Mouse (Mus musculus) embryo, embryonic 10 days (tissue): ENCODE measurements around the gene C1qtnf7.

Experiments
- DNase-seq: peaks from one replicate; pipeline ENCODE4 v3.0.0-alpha.2; 2015; ENCODE audit warnings: low spot score

Gene C1qtnf7

DNA sequence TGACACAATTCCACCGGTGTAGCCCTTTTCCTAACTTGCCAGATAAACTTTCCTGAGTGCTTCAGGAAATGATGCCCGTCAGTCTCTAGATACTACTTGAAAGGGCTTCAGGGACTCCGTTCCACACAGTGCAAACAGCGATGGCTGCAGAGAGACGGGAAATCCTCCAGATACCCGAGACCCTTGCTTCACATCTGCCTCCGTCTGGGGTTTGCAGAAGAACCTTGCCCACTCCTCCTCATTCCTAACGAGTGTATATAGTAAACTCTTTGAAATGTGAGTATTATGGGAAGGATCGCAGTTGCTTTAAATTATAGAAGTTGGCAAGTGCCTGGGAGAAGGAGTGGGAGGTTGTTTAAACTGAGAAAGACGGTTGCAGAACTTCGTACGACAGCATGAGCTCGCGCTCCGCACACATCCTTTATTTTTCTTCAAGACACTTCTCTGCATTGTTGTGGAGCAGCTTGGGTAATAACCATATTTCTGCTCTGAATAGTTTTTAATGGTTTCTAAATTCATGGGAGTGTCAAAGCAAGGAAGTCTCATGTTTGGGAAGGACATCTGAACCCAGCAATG lies at the start of gene C1qtnf7:
C1qtnf7 (plus strand) TSS at position 138 of the 576 bp plus-strand sequence.
- DNase-seq = peak; percentile 57

DNA sequence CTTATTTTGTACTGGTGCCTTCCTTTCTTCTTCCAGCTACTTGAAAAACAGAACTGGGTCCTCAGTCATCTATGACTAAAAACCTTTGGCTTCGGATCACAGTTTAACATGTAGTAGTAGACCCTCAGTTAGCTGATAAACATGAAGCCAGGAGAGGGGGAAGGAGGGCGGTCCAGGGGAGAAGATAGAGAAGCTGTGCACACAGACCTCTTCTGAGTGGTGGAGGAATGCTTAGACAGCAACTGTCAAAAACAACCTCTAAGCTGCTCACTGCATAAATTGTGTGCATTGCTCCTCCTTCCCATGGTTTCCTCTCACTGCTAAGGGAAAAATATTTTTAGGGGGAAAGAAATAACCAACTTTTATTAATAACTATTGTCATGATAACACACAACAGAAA lies 48.6 kb upstream of the C1qtnf7 start:
- no peak for DNase-seq

DNA sequence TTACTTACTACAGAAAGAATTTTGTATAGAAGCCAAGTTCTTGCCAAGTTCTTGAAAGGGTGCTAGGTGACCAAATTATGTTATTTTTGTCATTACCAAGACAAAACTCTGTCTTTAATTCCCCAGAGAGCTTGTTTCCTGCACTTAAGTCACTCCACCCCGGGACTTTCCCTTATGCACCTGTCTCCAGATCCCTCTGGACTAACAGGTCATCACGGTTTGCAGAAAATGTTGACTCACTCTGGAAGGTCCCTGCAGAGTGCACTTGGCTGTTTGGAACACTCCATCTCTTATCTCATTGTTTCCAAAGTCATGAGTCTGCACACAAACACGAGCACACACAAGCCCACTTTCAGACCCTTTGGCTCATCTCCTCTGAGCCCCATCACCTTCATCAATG lies 48.1 kb upstream of the C1qtnf7 start:
- DNase-seq = no peak

DNA sequence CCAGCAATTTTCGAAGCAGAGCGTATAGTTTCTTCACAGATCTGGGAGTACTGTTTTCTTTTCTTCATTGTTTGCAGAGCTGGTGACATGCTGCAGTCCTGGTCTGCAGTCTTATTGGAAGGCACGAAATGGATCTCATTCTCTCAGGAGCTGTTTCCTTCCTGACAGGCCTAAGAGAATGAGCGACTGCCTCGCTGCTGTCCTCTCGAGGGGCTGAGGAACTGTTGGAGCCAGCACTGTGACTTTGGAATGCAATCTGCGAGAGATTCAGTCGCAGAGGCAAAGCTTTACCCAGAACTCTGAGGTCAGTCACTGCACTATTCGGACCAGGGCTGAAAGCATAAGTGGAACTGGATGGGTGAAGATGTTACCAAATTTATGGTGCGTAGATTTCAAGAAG lies 46.4 kb upstream of the C1qtnf7 start:
- DNase-seq = peak; percentile 8

DNA sequence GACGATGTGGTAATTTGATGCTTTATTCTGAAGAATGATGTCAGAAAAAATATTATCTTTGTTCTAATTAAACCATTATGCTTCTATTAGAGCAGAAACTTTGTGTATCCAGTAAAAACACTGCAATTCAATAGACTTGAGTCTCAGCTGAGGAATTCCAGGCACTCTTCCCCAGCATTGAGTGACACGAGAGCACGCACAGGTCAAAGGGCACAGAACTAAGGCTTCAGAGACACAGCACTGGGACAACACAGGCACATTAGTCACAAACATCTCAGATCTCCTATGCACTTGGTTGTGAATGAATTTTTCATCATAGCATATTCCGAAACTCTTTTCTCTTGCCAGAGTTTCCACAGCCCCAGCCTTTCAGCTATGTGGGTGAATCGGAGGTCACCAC lies 37.4 kb upstream of the C1qtnf7 start:
- peak; percentile 74 for DNase-seq

DNA sequence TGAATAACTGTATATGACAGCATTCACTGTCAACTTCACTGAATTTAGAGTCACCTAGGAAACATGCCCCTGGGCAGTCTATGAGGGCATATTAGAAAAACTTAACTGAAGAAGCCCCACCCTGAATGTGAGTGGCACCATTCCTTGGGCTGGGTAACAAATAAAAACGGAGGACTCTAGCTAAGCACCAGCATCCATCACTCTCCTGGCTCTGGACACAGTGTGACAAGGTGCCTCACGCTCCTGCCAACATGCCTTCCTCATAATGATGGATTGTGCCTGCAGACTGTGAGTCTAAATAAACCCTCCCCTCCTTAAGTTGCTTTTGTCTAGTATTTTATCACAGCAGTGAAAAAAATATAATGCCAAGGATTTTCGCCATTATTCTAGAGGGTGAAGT lies 35.3 kb upstream of the C1qtnf7 start:
- no peak for DNase-seq

DNA sequence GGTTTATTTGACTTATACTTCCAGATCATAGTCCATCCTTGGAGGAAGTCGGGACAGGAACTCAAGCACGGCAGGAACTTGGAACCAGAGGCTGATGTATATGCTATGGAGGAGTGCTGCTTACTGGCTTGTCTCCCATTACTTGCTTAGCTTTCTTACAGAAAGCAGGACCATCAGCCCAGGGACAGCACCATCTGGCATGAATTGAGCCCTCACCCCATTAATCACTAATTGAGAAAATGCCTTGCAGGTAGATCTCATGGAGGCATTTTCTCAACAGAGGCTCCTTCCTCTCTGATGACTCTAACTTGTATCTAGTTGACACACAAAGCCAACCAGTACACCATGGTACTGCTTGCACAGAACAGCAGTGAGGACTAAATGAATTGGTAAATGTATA lies 34.6 kb upstream of the C1qtnf7 start:
- peak; percentile 54 for DNase-seq

DNA sequence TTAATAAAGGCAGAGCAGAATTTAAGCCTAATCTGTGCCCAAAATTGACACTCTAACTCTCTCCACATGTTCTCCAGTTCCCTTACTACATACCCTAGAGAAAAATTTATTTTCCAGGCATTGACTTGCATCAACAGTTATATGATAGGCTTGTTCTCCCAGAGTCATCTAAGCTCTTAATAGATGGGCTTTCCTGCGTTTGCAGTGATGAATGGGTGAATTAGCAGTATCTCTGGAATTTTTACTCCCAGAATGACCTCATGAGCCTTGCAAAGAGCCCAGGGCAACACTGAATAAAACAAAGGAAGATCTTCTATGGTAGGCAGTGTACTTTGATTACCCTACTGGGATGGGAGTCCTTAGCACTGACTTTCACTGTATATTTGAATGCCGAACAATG lies 33.5 kb upstream of the C1qtnf7 start:
- DNase-seq = peak; percentile 52

DNA sequence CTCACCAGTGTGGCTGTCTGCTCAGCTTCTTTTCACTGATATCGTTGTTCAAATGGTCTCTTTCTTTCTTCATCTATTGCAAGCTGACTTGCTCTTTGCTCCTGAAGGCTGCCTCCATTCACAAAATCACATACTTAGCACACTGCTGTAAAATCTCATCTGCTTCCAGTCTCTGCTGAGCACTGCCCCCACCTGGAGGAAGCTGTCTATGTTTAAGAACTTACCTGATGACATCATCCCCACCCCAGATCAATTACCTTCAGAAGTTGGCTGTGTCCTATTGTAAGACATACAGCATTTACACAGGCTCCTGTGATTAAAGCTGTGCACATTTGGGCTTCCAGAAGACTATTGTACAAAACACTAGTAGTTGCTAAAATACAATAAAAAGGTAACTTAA lies 13.5 kb upstream of the C1qtnf7 start:
- DNase-seq = no peak

DNA sequence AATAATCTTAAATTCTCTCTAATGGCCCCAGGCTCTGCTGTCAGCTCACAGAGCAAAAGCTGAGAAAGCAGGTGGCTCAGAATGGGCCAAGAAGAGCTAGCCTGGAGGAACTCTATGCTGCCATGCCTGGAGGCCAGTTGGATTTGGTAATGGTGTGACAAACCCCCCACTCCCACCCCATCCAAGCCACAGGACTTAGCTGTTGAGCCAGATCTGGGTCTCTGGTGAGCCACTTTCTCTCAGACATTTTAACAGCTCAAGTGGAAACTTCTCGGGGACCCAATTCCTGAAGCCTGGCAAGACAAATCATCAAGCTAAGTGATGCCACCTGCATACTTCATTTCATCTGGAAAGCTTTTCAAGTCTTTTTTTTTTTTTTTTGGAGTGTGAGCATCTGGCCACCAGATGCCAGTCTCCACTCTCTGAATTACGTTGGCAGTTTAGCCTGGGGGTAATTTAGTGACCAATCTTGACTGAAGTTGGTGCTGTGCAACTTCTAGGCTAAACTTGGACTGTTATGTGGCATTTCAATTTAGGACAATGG lies 11.0 kb upstream of the C1qtnf7 start:
- peak; percentile 45 for DNase-seq

DNA sequence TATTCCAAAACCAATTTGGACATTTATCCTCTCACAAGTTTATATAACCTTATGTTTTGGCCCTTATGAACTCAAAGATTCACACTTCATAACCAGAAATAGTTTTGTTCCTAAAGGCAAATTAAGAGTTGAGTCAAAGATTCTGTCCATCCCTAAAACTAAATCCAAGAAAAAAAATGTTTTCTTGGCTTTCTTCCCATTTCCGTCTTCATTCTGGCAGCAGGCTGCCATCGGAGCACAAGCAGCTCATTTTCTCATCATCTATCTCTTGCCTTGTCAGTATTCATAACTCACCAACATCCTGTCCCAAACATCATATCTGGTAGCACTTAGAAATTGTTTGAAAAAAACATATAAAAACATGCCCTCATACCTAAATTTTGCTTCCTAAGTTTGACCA lies 6.9 kb upstream of the C1qtnf7 start:
- no peak for DNase-seq

DNA sequence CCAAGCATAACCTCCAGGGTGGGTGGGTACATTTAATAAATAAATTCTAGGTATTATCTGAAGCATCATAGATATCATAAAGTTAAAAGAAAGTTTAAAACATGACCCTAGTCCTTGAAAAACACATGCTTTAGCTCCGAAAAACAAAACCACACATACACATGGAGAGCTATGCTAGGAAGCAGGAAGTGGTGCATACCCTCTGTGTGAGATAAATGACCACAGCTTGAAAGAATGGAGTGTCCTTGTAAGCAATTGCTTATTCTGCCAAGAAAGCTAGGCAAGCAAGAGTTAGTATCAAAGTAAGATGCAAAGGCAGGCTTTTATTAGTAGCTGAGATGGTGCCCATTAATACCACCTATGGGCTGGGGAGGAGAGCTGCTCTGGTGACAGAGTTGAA lies 6.4 kb upstream of the C1qtnf7 start:
- no peak for DNase-seq

DNA sequence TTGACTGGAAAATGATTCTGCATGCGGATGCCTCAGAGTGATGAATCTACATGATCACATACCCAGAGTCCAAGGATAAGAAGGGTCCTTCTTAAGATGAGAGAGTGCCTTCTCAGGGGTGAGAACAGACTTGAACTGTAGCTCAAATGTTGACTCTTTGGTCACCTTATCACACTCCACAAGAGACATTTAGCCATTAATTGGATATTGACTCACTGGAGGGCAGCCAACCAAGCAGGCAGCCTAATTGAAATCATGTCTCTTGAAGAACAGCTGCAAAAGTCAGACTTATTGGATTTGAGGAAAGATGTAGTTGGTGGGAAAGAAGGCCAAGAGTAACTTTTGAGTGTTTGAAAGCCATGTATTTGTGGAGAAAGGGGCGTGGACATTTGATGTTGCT lies 4.2 kb upstream of the C1qtnf7 start:
- DNase-seq = no peak

DNA sequence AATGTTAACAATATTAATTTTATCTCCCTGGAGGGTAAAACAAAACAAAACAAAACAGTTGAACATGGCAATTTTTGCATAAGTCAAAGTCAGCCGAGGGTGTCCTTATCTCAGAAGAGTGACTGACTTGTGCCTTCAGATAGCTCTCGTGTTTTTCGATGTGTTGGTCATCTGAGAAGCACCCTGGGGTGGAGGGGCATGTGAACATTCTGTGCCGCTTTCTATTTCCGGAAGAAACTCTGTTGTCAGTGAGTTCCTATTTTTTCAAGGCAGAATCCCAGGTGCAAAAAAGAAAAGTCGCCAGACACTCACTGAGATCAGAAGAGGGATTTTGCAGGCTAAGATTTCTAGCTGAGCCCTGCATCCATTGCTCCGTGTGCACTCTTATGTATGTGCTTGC lies 1.2 kb downstream of the C1qtnf7 start:
- no peak for DNase-seq

DNA sequence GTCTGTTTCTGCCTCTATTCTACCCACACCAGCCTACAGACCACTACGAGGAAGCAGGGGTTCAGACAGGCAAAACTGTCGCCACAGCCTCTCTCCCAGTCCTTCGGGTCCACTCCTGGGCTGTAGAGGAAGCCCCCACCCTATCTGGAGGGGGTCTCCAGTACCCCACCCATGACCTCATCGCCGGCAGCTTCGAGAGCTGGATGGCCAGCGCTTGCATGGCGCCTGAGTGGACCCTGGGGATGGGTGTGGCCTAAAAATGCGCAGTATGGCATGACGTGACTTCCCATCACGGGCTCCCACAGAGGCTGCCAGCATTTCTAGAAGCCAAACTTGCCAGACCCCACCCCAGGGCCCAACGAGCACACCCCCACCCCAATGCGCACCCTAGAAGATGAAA lies 2.0 kb downstream of the C1qtnf7 start:
- no peak for DNase-seq

DNA sequence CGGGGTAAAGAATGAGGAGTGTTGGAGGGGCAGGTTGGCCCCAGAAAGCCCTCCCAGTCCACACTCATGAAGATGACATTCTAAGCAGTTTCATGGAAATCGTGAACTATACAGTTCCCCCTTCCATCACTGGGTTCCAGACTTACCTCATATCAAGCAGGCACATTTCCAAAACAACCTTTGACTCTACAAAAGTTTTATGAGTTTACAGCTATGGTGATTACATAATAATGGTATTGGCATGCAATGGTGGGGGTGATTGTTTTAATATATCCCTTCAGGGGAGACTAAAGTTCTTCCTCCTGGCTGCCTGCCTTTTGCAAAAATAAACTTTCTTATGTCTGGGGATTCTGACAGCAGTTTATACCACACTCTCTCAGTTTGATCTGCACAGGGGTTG lies 4.6 kb downstream of the C1qtnf7 start:
- no peak for DNase-seq

DNA sequence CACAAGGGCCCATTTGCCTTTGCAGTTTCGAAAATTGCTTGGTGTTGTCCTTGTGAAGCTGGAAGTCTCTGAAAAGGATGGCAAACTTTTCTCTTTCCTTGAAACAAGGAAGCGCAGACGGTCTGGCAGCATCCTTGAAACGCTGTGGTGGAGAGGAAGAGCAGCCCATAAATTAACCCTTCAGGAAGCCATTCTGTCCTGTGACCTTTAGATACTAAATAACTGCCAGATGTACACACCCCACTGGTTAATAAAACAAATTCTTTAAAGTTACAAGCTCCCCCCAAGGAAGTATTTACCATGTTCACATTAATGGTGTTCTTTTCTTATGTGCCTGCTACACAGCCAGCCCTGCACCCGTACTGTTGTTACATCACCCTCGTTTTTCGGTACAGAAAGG lies 6.0 kb downstream of the C1qtnf7 start:
- no peak for DNase-seq

DNA sequence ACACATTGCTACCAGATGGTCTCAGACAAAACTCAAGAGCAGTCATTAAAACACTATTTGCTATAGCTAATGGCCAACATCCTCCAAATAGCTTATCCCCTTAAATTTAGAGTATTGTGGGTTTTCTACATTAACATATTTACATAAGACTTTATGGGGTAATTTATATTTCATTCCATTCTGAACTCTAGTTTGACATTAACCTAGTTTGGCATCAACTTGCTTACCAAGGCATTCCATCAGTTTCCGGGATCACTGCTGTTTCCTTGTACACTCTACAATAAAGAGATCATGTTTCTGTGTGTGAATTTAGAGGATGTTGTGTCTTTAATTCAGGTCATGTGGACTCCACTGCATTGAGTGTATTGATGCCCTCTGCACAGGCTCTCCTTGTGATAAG lies 7.5 kb downstream of the C1qtnf7 start:
- no peak for DNase-seq

DNA sequence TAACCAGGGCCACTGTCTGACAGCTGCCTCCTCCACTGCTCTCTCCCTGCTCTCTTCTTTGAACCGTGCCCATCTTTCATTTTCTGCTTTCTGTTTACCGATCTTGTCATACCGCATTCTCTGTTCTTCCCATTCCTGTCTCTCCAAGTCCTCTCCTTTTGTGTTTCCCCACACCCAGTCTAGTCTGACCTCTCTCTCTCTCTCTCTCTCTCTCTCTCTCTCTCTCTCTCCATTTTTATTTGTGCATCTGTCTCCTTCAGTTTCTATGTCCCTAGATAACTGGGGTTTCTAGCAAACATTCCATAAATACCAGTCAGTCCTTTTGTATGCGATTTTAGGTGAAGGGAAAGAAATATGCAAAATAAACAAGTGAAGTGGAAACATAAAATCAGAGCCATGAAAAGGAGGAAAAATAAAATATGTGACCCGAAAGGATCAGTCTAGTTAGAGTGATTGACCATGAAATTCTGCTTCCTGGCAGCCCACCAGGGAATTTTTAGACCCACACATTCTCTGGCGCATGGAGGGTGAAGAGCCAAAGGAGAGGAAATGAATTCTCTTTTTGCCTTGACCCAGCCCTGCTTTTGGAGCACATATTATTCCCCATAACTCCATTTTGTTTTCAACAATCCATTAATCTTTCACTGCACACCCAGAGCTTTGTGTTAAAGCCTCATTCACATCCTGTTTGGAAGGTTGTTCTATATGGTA lies 11.7 kb downstream of the C1qtnf7 start:
- no peak for DNase-seq

DNA sequence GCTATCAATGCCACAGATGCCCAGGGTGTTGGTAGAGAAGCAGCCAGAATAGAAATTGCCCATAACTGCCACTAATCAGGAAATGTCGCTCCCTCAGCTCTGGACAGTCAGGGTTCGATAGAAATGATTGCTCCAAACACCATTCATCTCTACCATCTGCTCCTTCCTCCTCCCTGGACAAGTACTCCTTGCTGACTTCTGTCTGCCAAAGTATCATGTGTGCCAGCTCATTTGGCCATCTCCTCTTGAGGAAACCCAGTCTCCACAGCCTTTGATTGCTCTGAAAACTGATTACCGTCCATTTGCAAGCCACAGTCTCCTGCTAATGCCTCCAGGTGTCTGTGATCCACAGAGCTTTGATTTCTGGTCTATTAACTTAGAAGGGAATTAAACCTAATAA lies 14.8 kb downstream of the C1qtnf7 start:
- no peak for DNase-seq

DNA sequence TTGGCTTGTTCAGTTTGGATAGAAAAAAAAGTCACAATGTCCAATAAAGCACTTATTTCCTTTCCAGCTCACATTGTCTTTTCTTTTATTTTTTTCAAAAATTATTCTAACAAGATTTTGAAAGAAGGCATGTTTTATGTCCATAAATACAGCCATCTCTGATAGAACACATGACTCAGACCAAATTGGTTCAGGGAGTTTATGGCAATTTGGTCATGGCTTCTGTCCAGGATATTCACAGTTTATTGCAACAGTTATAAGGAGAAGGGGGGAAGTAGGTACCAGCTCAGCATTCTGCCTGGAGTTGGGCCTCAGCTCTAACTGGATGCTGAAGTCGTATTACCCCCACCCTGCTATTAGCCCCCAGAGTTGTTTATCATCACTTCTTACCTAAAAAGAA lies 15.5 kb downstream of the C1qtnf7 start:
- DNase-seq = no peak

DNA sequence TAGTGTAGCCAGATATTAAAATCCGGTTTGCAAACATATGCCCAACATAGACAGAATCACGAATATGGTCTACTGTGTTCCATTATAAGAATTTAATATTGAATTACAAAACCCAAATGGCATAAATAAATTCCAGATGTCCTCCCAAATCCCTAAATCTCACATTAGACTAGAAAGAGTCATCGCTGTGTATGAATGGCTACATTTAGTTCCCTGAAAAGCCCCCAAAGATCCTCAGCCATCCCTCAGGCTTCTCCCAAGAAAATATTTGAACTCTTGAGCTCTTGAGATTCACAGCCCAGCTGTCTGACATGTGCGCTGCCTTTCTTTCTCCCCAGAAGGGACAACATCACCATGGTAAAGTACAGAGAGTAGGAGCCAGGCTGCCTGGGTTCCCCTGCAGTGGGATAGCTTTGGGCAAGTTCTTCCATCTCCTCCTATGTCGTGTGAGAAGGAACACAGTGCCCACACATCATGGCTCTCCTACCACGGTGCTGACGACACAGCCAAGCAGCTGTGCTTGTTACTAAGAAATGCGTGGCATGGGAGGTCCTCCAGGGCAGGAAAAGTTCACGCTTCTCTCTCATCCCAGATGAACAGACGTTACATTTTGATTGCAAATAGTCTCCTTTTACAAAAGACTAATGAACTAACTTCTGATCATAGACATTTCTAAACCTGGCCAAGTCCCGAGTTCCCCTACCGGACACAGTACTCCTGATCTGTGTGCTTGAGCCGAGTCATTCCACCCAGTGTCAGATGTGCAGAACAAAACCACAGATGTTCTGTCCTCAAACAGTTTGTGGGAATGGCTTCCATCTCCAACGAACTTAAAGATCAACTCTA lies 23.2 kb downstream of the C1qtnf7 start:
- DNase-seq = no peak

DNA sequence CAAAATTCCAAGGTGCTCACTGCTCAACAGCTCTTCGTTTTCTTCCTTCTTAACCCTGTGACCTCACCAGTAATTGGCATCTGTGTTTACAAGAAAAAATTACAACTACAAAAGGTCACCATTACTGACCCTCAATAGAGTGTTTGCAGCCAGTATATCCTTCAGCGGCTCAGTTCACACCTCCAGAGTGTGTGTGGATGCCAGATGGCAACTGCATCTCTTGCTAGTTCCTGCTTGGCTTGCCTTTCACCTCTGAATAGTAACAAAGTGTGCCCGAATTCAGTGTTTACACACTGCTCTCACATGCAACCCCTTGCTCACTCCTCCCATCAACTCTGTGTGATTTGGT lies 23.8 kb downstream of the C1qtnf7 start:
- DNase-seq = peak; percentile 49
